Mouse (Mus musculus) erythroblast, embryonic 14.5 days (primary cell): ENCODE results near the gene Tnp1.

Source experiments
- GATA1 ChIP-seq: IDR thresholded peaks from 2 replicates; pipeline ENCODE4 v1.6.1; 2012; ENCODE audit warnings: low read length, inconsistent platforms, mixed read lengths
- TAL1 ChIP-seq: IDR thresholded peaks from 3 replicates; pipeline ENCODE4 v1.6.1; 2012; ENCODE audit warnings: low read length, inconsistent platforms, mixed read lengths

DNA sequence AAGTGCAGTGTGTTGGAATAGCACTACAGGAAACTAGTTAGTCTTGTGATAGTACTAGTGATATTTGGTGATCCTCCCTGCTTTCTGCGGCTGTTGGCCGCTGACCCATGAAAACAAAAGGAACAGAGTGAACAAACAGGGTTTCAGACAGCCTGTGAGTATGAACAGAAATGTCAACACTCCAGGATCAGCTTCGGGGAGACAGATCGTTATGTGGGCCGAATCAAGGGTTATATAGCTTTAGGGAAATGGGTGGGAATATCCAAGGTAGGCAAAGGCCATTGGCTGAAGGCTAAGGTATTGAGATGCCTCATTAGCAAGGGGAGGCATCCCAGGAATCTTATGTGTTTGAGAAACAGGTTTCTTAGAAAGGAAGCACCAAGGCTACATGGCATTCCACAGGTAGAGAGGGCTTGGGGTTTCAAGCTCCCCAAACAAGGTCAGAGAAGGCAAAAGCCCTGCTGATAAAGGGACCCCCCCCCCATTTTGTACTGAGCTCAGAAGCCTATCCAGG is 11.1 kb upstream of the Tnp1 start:
- TF ChIP-seq TAL1 (no peak), GATA1 (no peak)
